ENCODE assay signal across 9 mouse cellular contexts in the genomic region with DNA sequence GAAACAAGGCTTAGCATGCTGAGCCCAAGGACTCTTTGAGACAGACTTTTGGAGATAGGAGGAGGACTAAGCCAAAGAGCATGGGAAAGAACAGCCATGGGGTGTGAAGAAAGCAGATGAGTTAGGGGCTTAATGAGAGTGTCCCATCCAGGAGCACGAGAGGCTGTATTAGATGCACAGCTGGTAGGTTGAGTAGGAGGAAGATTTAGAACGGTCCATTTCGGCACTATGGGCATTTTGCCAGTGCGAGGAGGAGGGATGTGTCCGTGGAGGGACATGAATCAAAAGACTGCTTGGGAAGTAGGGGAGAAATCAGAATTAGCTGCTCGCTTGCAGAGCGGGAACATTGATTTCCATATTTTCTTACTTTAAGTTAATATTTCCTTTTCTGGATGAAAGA.
DNase-seq lines count a peak whose midpoint lies in the region; ATAC-seq and TF ChIP-seq lines count a peak whose summit lies in the region.
"Had no signal": no experiment of that assay in that cellular context is flagged by ENCODE, and none has a peak within 500 bp of the region (broad histone marks: within the 10 kb centered on the region; RNA-seq: fewer than 3 reads in every experiment).

No protein-coding gene starts in this region.

- TF ChIP-seq CTCF in stomach, postnatal 0 days (IDR thresholded peaks at IDR 0.05; ENCODE audit: low read depth): no peak

- no peak overlapping the region for H3K4me2 ChIP-seq in stomach, postnatal 0 days (replicated peaks; ENCODE audit: low read depth)
- H3K4me2 ChIP-seq in liver, embryonic 11.5 days: no peak overlapping the region
- H3K4me2 ChIP-seq: stomach, embryonic 15.5 days had no signal

- no peaks in the 10 kb centered on the region for H3K9me3 ChIP-seq in stomach, postnatal 0 days (ENCODE audit: control insufficient read depth, low read length)
- H3K9me3 ChIP-seq in liver, embryonic 11.5 days (ENCODE audit: control insufficient read depth, low read length): no peaks in the 10 kb centered on the region
- H3K9me3 ChIP-seq: stomach, embryonic 15.5 days had no signal

- DNase-seq in left cerebral cortex, adult 18-20 months (ENCODE audit: low spot score in 2 of 2): peak; percentile 52 to 67
- no peak for DNase-seq in left cerebral cortex, adult 11 months (ENCODE audit: low spot score)
- peak; percentile 24 for DNase-seq in cerebellum, adult 8-10 months
- DNase-seq in layer of hippocampus, adult 8-10 months (ENCODE audit: low spot score in 2 of 2): peak; percentile 17 to 46
- DNase-seq in right cerebral cortex, postnatal 14 days: peak; percentile 56
- DNase-seq in stomach, postnatal 0 days (ENCODE audit: low spot score): no peak
- no peak for DNase-seq in liver, embryonic 11.5 days (ENCODE audit: low spot score)
- DNase-seq: liver had no signal

- no peaks in the 10 kb centered on the region for H3K27me3 ChIP-seq in stomach, postnatal 0 days (ENCODE audit: control insufficient read depth, insufficient read depth, low read length)
- no peaks in the 10 kb centered on the region for H3K27me3 ChIP-seq in liver, embryonic 11.5 days (replicated peaks; ENCODE audit: control insufficient read depth, insufficient read depth, low read length)
- H3K27me3 ChIP-seq: stomach, embryonic 15.5 days had no signal

- H3K9ac ChIP-seq in stomach, postnatal 0 days (ENCODE audit: low read length): no peak overlapping the region
- no peak overlapping the region for H3K9ac ChIP-seq in liver, embryonic 11.5 days (ENCODE audit: low read depth, low read length)
- H3K9ac ChIP-seq: stomach, embryonic 15.5 days had no signal

- ATAC-seq in stomach, postnatal 0 days (ENCODE audit: low FRiP score, low TSS enrichment): no peak
- ATAC-seq in liver, embryonic 11.5 days (replicated peaks; ENCODE audit: low FRiP score): no peak

- no peaks in the 10 kb centered on the region for H3K4me1 ChIP-seq in stomach, postnatal 0 days (replicated peaks; ENCODE audit: control insufficient read depth, insufficient read depth)
- H3K4me1 ChIP-seq in liver, embryonic 11.5 days (replicated peaks; ENCODE audit: control insufficient read depth, insufficient read depth, low read length): no peaks in the 10 kb centered on the region
- H3K4me1 ChIP-seq: stomach, embryonic 15.5 days had no signal

- H3K4me3 ChIP-seq in stomach, postnatal 0 days (ENCODE audit: low read depth, low read length): no peak overlapping the region
- H3K4me3 ChIP-seq in liver, embryonic 11.5 days (ENCODE audit: low read depth, low read length): no peak overlapping the region
- H3K4me3 ChIP-seq: stomach, embryonic 15.5 days had no signal

- H3K27ac ChIP-seq in stomach, postnatal 0 days (replicated peaks): no peak overlapping the region
- no peak overlapping the region for H3K27ac ChIP-seq in liver, embryonic 11.5 days (ENCODE audit: low read depth, low read length)
- H3K27ac ChIP-seq: stomach, embryonic 15.5 days had no signal

- 62% methylated on average over 7 of the region's 7 CpGs for WGBS in stomach, postnatal 0 days
- 80% methylated on average over 7 of the region's 7 CpGs for WGBS in liver, embryonic 11.5 days

- no peaks in the 10 kb centered on the region for H3K36me3 ChIP-seq in stomach, postnatal 0 days (ENCODE audit: control insufficient read depth, insufficient read depth, low read length)
- no peaks in the 10 kb centered on the region; the same call in 1 of the 2 replicates for H3K36me3 ChIP-seq in liver, embryonic 11.5 days (ENCODE audit: control insufficient read depth, insufficient read depth, low read length)
- H3K36me3 ChIP-seq: stomach, embryonic 15.5 days had no signal

- TF ChIP-seq EP300 in stomach, postnatal 0 days (optimal IDR thresholded peaks at IDR 0.05): no peak

Comparison
In these comparisons a context has a peak if more than half of its experiments do, and no peak if none do; other contexts are left out.
1. DNase-seq: peak in left cerebral cortex, adult 18-20 months (2 of 2), cerebellum, adult 8-10 months (single experiment), layer of hippocampus, adult 8-10 months (2 of 2) and right cerebral cortex, postnatal 14 days (single experiment); none in left cerebral cortex, adult 11 months (single experiment), stomach, postnatal 0 days (single experiment) and liver, embryonic 11.5 days (single experiment).